Mouse (Mus musculus): ENCODE measurements around the gene Cdk5rap1.
A peak's percentile ranks its signal among the peaks of the same experiment; 100 is the strongest.

DNA sequence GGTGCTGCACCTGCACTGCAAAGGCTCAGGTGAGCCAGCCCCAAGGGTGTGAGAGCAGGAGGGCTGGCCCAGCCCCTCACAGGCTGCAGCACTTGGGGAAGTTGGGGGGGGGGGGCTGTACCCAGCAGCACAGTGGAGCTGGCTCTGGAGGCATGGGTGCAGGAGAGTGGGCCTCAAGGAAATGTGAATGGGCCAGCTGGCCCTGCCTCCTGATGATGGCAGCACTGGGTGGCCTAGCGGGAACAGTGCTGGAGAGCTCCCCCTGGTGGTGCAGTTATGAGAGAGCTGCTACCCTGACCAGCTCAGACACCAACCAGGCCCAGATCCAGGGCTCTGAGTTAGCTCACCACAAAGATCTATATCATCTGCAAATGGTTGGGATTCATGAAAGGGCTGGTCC is 72.3 kb downstream of the Cdk5rap1 start:
- TF ChIP-seq CTCF (IDR thresholded peaks at IDR 0.05; ENCODE audit: low read depth) (peak; percentile 97), EP300 (IDR thresholded peaks at IDR 0.05; ENCODE audit: low read depth) (no peak)

Measured in liver, embryonic 14.5 days (tissue).